Mouse (Mus musculus): ENCODE results near the gene Tmem63b.

Gene Tmem63b

DNA sequence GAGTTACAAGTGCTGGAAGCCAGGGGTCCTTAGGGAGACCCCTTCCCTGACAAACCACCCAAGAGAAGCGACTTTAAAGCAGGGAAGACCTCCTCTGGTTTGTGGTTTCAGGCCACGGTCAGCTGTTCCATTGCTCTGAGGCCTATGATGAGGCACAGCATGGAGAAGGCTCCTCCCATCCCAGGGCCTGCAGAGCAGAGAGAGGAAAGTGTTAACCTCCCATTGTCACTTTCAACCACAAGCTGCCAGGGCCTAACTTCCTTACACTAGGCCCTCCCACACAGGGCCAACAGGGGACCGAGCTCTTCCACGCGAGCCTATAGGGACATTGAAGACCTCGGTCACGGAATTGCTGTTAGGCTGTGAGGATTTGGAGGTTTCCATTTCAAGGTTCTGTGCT lies 16.5 kb upstream of the Tmem63b start:
- DNase-seq (ENCODE audit: low spot score in 2 of 2): no peak

DNA sequence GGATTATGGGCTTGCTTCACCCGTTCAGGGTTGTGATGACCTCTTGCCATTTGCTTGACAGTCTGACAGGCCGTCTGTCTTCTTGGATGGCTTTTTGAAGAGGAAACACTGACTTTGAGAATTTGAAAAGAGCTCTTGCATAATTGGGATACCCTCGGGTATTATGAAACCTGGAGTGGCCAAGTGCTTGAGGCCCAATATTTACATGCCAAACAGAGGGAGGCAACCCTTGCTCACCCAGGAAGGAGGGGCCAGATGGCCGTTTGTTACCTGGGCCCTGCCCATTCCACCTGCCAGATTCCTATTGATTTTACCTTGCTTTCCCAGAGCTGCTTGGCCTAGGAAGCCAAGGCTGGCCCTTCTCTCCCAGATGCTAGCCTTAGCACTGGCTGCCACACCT lies 15.5 kb upstream of the Tmem63b start:
- no peak for DNase-seq (ENCODE audit: low spot score in 2 of 2)

DNA sequence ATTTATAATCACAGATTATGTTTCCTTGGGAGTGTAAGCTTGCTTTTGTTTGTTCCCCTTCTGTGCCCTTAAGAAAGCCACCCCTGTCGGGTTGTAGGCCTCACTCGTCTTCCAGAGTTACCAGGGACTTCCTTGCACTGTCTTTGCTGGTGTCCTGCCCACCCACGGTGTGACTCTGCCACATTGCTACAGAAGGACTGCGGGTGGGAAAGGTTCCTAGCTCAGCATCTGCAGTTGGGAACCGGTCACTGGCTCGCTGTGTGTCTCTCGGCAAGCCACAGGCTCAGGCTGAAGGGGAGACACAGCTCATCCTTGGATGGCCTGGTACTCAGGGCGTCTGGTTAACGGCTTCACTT lies 14.5 kb upstream of the Tmem63b start:
- DNase-seq (ENCODE audit: low spot score in 2 of 2): no peak

DNA sequence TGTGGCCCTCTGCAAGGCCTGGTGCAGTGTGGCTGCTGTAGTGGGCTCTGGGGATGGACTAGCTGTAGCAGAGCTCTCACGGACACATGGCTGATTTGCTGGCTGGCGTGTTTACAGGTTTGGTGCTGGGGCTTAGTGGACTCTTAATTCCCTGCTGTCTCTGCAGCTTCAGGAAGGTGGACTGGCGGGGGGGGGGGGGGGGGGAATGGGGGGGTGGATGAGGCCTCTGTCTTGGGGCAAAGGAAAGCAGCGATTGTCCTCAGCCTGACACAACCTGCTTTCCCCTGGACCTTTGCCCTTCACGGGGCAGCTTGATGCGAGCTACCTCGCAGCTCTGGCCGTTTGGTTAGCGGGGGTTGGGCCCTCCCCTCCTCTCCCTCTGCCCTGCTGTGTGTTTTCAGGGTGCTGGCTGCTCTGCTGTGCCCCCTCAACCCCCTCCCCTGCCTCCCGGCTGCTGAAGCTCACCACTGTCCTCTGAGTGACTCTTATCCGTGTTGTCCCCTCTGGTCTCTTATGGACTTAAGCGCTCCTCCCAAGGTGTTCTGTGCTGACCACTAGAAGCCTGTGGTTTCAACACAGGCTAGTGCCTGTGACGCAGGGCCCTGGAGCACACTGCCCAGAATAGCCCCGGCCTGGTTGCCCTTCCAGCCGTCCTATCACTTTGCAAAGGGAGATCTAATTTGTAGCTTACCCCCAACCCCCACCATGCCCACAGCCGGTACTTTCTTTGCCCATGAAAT lies 14.0 kb upstream of the Tmem63b start:
- no peak for DNase-seq (ENCODE audit: low spot score in 2 of 2)

DNA sequence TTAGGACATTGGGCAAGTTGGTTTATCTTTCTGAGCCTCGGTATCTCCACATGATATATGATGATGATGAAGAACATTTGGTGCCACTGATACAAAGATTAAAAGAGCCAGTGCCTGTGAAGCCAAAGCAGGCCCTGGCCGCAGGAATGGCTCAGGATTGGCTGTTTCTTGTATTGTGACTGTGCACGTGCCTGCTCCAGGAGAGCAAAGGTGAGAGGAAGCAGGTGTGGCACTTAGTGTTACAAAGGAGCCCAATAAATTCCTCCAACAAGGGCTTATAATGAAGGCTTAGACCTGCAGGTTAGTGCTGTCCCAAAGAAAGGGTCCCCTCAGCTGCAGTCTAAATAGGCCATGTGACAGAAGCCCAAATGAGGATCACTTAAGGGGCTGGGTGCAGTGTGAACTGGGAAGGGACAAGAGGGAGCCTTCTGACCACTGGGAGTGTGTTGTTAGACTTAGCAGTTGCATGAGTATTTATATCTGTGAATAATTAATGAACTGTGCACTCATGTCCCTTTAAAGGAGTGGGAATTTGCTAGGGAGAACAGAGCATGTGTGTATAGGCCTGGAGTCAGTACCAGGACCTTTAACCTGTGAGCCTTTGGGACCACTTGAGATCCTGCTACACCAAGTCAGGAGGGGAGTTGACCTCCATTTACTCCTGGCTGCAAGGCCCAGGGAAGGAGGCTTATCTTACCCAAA lies 12.5 kb upstream of the Tmem63b start:
- no peak for DNase-seq (ENCODE audit: low spot score in 2 of 2)

DNA sequence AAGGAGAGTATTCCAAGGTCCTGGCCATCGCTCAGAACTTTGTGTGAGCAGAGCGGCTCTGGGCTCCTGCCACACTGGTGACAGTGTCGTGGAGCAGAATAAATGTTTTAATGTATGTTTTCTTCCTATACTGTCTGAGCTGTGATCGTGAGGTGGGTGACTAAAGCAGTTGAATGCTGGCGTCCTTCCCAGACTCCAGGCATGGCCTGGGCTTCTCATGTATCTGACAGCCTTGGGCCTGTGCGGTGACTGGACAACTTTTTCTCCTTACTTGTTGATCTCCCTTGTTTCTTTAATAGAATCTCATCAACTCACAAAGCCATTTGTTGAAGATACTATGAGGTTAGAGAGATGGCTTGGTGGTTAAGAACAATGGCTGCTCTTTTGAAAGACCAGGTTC lies 11.7 kb upstream of the Tmem63b start:
- no peak for DNase-seq (ENCODE audit: low spot score in 2 of 2)

DNA sequence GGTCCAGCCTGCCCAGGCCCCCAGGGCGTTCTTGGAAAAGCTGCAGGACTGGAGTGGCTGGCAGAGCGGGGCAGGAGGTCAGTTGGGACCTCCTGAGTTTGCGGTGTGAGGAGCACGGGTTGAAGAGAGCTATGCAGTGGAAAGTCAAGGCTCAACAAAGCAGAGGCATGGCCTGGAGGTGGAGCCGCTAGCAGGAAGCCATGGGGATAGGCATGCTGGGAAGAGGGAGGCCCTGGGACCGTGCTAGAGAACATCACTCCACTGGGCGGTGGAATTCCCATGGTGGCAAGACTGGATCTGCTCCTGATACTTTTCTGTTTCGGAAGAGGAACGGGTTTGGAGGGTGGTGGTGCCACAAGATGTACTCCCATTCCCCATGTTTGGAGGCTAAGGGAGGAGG lies 10.3 kb upstream of the Tmem63b start:
- no peak for DNase-seq (ENCODE audit: low spot score in 2 of 2)

DNA sequence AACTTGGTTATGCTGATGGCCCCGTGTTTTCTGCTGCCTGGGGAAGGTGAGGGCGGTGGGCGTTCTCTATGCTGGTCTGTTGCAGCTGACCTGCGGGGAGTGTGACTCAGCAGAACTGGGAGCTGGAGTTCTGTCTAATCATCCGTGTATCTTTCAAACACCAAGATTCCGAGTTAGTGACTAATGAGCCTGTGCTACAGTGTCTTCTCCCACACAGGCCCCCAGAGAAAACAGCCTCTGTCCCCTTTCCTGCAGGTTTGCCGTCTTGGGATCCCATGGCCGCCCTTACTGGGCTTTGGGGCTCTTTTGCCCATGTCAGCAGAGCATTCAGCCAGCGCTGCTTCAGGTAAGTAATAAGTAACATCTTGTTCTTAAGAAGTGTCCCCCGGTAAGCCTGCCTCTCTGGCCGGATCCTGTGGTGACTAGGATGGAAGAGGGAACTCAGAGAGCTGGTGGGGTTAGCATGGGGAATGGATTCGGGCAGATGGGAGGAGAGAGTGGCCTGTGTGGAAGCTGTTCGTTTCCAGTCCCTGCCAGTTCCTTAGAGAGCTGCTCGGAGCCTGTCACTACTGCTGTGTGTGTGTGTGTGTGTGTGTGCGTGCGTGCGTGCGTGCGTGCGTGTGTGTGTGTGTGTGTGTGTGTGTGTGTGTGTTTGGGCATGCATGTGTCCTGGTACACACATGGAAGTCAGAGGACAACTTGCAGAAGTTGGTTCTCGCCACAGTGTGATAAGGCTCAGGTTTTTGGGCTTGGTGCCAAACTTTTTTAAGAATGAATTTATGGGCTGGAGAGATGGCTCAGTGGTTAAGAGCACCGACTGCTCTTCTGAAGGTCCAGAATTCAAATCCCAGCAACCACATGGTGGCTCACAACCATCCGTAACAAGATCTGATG lies 8.8 kb upstream of the Tmem63b start:
- no peak for DNase-seq (ENCODE audit: low spot score in 2 of 2)

DNA sequence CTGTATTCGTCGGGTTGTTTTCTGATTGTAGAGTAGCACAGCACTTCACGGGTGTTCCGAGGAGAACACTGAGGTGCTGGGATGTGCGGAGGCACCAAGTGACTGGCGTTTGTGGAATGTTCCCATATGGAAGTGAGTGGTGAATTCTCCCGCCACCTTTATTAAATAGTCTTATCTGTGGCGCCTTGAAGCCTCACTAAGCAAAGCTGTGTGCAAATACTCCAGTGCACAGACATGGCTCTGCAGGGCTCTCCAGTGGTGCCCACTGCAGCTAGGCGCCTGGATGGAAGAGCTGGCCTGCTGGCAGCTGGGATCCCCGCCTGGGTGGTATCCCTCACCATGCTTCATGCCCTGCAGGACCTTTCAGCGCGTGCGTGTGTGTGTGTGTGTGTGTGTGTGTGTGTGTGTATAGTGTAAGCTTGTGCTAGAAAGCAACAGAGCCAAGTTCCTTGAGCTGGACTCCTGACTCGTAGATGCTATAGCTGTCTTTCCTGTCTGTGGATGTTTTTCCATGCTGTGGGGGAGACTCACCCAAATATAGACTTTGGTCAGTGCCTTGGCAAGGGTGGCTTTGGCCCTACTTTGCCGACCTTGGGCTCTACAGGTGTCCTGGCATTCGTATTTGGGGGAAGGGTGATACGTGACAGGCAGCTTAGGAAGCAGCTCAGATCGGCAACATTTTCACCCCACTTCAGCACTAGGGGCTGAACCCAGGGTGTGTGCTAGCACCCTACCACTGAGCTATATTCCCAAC lies 7.3 kb upstream of the Tmem63b start:
- DNase-seq (ENCODE audit: low spot score in 2 of 2): no peak

DNA sequence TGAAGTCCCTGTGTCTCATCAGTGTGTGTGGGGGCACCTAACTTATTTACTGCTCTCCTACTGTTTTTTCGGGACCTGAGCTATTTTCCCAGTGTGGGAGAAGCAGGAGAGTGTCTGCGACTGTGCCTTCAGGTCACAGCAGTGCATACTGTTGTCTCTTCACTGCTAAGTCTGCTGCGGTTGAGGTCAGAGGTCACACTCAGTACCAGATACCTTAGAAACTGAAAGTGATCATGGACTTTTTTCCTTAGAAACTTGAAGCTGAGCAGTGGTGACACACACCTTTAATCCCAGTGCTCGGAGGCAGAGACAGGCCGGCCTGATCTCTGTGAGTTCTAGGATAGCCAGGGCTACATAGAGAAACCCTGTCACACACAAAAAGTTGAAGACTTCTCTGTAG lies 5.5 kb upstream of the Tmem63b start:
- no peak for DNase-seq (ENCODE audit: low spot score in 2 of 2)

DNA sequence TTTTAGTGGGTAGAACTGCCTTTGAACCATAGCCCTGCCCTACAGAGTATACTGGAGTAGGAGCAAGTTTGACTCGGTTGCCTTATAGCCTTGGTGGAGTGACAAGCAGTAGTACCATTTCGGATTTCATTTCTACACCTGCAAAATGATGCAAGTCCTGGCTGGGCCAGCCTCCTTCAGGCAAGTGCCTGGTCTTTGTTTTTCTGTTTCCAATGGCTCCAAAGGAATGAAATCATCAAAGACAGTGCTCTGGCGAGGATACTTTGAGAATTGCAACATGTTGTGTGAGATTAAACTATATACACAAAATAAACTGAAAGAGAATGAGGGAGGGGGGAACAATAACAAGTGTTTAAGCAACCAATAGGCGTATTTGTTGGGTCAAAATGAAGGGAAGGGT lies 3.3 kb upstream of the Tmem63b start:
- no peak for DNase-seq (ENCODE audit: low spot score in 2 of 2)

DNA sequence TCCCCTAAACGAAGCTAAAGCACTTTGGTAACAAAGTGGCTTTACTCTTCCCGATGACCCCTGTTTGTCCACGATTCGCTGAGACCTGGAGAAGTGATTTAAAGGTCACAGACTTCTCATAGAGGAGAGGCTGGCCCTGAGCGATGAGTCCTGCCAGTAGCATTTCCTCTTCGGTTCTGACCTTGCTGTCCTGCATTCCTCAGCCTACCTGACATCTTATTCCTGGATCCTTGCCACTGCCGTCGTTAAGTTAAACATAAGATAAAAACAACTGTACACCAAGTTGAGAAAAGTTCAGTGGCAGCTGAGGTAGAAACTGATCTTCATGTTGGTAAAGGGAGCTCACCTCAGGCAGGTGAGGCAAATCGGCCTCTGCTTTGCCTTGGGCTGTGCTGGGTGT lies 2.4 kb upstream of the Tmem63b start:
- no peak for DNase-seq (ENCODE audit: low spot score in 2 of 2)

DNA sequence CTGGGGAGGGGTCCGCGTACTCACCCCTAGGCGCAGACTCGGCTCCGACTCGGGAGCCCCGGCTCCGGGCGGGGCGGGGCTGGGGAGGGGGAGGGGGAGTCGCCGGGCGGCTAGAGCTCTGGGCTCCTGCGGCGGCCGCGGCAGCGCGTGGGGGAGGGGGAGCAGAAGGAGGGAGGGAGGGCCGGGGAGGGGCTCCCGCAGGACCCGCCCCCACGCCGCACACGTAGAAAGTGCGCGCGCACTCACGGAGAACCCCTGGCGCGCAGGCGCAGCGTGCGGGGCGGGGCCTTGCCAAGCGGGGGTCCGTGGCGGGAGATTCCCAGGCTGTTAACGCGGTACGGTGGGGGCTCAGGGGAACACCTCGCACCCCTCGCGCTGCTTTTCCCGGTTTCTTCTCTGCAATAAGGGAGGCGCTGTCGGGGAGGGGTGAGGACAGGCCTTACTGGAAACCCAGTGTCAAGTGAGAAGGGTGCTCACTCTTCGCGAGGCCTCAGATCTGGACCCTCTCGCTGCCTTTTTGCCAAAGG lies 549 bp downstream of the Tmem63b start, which contains the start of gene Mrpl14:
Mrpl14 (plus strand) TSS at position 230 of the 527 bp plus-strand sequence.
- DNase-seq (ENCODE audit: low spot score in 2 of 2): peak; percentile 91 to 98

DNA sequence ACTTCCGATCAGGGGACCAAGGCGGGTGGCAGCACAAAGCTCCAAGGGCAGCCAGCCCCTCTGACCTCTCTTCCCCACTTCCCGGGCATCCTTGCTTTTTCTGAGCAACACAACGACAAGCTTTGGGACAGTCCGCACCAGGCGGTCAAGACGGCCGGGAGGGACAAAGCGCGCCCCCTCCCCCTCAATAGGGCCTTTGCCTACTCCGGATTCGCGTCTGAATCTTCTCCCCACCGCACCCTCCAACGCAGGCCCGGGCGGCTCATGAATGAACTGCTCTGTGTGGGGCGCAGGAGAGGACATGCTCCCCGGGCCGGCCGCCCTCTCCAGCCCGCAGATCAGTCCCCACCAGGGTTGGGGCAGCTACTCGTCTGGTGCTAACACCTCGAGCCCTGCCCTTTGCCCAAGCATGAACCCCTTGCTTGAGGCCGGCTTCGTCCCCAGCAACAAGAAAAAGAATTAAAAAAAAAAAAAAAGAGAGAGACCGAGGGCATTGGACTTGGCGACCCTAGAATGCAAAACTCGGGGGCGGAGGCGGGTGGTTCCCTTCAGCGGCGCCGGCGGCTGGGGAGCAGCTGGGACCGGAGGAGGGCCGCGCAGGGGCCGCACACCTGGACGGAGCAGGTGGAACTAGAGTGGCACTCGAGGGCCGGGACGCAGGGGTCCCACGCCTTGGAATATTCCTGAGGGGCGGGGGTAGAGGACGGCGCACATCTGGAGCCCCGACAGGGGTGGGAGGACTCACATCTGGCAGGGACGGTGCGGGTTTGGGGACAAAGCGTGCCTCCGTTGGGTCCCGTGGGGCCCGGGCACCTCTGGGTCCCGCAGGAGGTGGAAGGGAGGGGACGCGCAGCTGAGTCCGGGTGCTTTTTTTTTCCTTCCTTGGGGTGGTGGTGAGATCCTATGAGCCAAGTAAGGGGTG lies 1.3 kb downstream of the Tmem63b start:
- DNase-seq (ENCODE audit: low spot score in 2 of 2): peak; percentile 49 to 84

DNA sequence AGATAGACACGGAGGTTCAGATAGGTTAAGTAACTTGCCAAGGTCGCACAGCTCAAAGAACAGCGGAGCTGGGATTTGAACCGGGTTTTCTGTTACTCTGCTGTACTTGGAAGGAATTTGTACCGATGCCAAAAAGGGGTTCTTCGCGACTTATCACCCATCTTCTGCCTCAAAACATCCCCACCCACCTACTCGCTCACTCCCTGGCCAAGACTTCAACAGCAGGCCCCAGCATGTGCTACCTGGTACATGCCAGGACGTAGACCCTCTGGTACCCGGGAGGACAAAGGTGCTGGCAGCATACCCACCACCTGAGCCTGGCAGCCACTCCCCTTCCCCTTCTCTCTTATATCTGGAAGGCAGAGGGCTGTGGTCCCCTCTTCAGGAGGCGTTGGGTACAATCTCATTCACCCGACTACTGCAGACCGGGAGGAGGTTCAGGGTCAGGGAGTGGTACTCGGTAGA lies 2.0 kb downstream of the Tmem63b start:
- no peak for DNase-seq (ENCODE audit: low spot score in 2 of 2)

DNA sequence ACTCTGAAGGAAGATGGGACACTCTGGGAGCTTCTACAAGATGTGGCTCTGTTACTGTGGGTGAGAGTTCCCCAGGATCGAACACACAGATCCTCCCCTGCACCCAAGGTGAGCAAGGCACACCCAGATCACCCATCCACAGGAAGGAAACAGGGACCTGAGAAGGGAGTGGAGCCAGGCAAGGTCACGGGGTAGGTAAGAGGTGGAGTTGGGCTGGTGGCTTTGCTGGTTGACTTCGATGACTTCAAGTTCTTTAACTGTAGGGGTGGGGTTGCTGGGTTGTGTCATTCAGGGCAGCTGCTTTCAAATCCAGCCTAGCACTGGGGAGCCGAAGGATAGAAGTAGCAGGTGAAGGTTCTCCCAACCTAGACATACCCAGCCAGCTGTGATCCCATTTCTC lies 3.9 kb downstream of the Tmem63b start:
- no peak for DNase-seq (ENCODE audit: low spot score in 2 of 2)

DNA sequence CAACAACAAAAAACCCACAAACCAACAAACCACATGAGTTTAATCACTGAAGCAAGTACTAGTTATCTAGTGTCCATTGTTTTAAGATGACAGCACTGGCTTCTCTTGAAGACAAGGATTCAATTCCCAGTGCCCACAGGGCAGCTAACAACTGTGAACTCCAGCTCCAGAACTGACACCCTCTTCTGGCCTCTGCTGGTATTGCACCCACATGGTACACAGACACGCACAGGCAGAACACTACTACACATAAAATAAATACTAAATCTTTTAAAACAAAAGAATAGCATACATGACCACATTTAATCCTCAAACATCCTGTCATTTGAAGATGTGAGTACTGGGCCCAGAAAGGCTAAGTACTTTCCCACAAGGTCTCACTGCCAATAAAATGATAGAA lies 5.1 kb downstream of the Tmem63b start:
- no peak for DNase-seq (ENCODE audit: low spot score in 2 of 2)

DNA sequence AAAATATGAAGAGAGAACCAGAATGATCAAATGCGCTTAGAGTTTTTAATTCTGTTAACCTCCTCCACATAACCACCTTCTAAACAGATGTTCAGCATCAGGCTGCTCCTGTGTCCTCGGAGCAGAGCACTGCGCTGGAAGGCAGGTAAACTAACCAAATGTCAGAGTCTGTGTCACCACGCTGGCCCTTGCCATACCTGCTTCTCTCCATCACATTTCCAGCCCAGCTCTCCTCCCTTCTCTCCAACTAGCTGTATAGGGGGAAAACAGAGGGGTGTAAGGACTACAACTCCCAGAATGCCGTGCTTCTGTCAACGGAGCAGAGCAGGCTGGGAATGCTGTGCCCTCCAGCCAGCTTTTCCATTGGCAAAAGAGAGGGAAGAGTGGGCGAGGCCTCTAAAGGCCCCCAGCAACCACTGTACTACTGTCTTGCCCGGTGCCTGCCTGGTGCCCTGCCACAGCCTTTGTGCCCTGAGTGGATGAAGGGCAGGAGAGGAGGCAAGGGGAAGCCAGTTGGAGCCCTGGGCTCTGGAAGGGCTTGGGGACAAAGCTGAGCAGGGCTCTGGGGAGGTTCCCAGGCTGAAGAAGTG lies 6.2 kb downstream of the Tmem63b start:
- DNase-seq (ENCODE audit: low spot score in 2 of 2): no peak

DNA sequence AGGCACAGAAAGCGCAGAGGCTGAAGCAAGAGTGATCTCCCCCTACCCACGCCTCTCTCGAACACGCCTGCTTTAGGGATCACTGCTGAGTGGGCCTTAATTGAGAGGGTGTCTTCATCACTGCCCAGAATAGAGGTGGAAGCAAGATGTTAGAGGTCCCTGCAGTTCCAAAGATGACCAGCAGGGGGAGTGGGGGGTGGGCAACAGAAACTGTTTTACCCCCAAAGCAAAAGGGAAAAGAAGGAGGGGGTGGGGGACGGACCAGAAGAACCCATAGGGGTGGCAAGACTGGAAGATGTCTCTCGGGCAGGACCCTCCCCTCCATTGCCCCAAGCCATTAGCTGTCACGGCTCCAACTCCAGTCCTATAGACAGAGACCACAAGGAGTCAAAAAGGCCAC lies 8.6 kb downstream of the Tmem63b start:
- peak; percentile 71 to 93 for DNase-seq (ENCODE audit: low spot score in 2 of 2)

DNA sequence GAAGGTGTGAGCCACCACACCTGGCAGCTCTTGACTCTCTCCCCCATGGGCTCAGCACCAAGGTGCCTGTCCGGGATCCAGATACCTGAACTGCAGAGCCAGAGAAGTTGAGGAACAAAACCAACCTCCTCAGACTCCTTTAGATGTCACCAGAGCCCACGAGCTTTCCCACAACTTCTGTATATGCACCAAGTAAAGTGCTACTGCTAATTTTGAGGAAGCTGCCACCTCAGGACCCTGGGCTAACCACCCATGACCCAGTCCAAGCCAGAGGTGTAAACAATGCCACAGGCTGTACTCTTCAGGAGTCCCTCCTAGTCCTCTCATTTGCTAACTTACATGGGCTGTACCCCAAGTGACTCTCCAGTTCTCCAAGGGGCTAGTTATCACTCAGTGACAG lies 14.1 kb downstream of the Tmem63b start:
- DNase-seq (ENCODE audit: low spot score in 2 of 2): no peak

Measured in spleen, postnatal 4 days (tissue).